Mouse (Mus musculus): ENCODE results near the gene Eif2ak3.
A peak's percentile ranks its signal among the peaks of the same experiment; 100 is the strongest.

Gene Eif2ak3

GRCm38 (mm10) chr6:70831179-70831839 is 13.0 kb upstream of the Eif2ak3 start:
- no peak for DNase-seq (ENCODE audit: low spot score)

DNA sequence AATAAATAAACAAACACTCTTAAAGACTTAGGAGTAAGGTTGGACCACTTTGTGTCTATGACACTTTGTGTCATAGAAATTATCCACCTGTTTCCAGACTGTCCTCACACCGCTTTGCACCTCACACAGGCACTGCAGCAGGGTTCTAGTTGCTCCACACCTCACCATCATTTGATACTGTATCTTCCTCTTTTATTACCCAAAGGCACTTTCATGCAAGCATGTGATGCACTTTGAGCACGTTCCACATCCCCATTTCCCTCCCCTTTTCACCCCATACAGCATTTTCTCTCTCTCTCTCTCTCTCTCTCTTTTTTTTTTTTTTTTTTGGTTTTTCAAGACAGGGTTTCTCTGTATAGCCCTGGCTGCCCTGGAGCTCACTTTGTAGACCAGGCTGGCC is 7.0 kb upstream of the Eif2ak3 start:
- DNase-seq (ENCODE audit: low spot score): no peak

DNA sequence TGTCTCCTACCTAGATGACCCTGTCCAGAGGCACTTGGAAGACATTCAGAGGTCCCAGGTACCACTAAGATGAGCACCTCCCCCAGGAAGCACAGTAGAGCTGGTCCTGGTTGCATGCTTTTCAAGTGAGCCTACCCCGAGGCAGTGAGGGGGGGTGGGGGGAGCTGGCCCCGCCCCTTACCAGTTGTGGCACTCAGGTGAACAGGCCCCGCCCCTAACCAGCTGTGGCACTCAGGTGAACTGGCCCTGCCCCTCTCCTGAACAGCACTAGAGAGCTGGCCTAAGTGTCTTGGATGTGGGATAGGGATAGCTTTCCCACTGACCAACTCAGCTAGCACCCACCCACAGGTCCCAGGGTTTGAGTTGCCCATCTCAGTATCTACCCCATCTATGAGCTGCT is 5.8 kb upstream of the Eif2ak3 start:
- no peak for DNase-seq (ENCODE audit: low spot score)

GRCm38 (mm10) chr6:70840281-70840680 is 4.0 kb upstream of the Eif2ak3 start:
- DNase-seq (ENCODE audit: low spot score): no peak

DNA sequence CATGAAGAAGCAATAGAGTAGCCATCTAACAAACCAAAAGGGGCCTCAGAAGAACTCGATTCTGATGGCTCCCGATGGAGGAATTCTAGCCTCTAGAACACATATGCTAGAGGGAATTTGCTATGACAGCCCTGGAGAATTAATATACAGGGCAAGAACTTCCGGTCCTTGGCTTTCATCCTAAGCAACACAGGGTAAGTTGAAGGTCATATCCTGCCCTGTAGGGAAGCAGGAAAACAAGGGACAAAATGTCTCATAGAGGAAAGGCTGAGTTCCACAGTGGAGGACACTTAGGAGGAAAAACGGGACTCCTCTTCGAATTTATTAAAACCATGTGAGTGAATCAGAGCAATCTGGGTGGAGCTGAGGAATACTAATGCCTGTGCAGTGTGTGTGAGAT is 1.3 kb upstream of the Eif2ak3 start:
- no peak for DNase-seq (ENCODE audit: low spot score)

DNA sequence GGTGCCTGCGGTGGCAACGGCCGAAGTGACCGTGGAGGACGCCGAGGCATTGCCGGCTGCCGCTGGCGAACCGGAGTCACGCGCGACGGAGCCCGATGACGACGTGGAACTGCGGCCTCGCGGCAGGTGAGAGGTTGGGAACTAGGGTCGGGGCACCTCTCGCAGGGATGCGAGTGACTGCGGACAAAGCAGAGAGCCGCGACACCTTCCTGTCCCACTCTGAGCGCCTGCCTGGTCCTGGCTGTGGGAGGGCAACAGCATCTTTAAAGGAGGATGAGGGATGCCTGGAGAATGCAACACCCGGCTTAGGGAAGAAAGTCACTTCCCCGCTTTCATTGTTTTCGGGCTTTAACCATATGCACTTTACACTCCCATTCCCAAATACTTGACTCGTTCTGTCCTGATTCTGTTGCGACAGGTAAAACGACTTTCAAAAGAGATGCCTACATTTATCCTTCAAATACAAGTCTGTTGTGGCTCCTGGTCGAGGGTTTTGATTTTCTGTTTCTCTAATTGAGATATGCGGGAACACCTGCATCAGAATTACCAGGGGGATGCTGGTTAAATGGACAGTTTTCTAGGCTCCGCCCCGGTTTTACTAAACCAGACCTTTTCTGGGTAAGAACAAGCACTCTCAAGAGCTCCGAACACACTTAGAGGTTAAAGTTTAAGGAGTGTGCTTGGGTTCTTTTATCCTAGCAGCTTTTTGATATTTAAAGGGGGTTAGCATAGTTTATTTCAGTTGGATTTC is 756 bp downstream of the Eif2ak3 start:
- DNase-seq (ENCODE audit: low spot score): no peak

DNA sequence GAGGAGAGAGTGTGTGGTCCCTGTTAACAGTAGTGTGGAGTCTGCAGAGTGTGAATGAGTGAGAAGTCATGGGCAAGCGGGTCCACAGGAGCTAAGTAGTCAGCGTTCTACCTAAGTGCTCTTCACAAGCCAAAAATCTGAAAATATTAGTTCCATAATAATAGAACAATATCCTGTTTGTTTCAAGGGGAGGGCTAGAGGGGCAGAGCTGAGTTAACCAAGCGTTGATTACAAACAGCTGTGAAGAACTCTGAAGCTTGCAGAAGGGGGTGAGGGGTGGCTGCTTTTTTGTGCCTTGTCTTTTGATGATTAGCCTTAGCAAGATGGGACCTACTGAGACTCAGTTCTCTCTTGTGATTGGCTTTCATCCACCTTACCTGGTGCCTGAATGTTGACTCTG is 3.1 kb downstream of the Eif2ak3 start:
- no peak for DNase-seq (ENCODE audit: low spot score)

DNA sequence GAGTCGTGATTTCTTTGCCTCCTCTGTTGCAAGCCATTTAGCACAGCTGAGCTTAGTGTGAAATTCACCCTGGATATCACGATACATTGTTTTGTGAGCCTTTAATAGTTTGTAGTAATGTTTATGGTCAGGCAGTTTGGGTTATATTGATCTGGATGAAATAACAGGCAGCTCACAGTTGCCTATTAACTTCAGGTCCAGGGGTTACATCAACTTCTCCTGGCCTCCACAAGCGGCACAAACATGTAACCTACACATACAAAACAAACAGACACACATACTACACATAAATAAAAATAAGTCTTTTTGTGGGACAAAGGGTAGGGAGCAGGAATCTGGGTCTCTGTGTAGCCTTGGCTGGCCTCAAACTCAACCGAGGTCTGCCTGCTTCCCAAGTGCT is 9.1 kb downstream of the Eif2ak3 start:
- no peak for DNase-seq (ENCODE audit: low spot score)

DNA sequence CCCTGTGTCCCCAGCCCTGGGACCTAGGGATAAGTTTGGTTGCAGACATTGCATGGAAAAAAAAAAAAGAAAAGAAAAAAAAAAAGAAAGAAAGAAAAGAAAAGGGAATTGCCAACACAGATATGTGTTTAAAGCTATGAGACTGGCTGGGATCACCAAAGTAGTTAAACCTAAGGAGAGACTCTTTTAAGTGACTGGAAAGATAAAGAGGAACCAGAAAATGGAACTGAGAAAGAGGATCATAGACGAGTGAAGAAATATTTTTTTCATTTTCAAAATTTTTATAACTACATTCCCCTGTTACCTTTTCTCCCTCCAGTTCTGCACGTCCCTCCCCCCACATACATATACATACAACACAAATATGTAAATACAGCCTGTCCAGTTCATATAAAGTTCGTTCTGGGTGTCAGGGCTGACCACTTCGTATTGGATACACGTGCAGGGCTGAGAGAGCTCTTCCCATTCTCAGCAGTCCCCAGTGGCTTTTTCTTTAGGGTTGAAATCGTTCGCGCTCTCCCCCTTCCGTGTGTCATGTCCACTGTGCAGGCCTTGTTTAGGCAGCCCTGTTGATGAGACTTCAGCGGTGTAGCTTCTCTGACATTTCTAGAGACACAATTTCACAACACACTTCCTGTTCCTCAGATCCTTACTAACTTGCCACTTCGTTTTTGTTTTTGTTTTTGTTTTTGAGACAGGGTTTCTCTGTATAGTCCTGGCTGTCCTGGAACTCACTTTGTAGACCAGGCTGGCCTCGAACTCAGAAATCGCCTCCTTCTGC is 11.4 kb downstream of the Eif2ak3 start:
- DNase-seq (ENCODE audit: low spot score): no peak

DNA sequence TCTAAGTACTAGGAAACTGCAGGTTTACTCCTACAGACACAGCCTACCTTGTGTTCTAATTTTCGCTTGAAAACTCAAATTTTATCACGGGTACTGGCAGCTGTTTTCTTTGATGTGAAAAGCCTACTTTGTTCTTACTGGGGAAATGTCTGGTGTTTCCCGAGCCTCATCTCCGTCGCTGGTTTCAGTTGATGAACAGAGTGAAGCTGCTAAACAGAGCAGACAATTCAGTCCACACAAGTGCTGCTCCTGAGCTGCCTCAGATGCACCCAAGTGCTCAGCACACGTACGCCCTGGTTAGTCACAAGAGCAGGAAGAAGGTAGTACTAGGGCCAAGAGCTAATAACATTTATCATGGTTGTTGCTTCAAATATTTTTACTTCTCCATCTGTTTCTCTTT is 18.4 kb downstream of the Eif2ak3 start:
- DNase-seq (ENCODE audit: low spot score): no peak

DNA sequence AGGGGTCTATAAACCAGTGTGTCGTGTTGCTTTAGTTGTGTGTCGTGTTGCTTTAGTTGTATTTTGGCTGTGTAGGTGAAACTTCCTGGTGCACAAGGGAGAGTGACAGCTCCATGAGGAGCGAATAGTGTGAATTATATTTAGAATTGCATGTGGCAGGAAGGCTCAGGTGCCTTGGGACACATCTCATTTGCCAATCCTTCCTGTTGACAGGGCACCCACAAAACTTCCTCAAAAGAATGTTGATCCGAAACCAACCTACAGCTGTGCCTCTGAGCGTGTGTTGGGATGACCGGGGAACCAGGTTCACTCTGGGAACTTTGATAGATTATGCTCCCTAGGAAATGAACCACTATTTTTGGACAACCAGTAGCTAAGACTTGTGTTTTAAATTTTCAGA is 20.0 kb downstream of the Eif2ak3 start:
- DNase-seq (ENCODE audit: low spot score): no peak

DNA sequence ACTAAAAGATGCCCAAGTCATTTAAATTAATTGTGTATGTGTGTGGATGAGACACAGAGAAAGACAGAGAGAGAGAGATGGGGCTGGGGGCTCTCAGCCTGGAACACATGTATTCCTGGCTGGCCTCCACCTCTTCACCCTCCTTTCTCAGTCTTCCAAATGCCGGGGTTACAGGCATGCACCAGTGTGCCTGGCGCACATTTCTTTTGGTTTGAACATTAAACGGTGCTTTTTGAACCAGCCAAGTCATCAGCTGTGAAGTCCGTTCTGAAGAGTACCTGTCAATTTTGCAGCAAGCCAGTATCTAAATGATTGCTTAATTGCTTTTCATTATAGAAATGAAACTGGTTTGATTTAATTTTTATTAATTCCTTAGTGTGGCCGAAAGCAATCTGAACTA is 22.4 kb downstream of the Eif2ak3 start:
- DNase-seq (ENCODE audit: low spot score): no peak

- no peak for DNase-seq (ENCODE audit: low spot score)
These were observed 23.0 kb downstream of the Eif2ak3 start for GRCm38 (mm10) chr6:70867297-70867696.

DNA sequence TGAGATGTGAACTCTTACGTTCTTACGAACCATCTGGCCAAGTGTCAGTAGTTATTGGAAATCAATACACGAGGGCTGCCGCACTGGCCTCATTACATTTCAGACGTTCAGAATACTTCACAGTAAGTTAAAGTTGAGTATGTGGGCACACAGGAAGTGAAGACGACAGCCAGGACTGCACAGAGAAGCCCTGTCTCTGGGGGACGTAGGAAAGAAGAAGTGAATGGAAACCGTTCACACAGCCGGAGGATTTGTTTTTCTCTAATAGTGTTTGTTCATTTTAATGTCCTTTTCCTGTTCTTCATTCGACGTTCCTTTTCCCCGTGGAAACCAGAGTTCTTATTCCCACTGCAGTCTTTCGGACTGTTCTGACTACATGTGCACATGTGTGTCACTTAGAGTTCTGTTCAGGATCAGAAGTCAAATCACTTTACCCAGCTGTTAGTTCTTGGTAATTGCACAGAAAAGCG is 27.2 kb downstream of the Eif2ak3 start:
- DNase-seq (ENCODE audit: low spot score): no peak

DNA sequence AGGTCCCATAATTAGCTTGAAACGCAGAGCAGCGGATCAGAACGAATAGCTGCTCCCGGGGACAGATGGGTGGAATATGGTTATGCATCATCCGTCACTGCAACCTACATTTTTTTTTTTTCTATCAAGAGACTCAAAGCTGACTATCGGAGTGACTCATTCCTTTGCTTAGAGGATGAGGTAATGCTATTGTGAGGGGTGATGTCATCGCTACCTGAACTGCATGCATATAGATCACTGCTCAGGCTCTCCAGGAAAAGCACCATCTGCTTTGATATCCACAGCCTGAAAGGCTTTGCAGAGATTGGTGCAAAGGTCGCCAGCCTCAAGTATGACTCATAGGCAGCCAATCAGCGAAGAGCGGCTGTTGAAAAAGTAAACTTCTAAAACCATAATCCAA is 27.8 kb downstream of the Eif2ak3 start:
- DNase-seq (ENCODE audit: low spot score): peak; percentile 51

- DNase-seq (ENCODE audit: low spot score): no peak
These were observed 28.3 kb downstream of the Eif2ak3 start for GRCm38 (mm10) chr6:70872570-70872969.

GRCm38 (mm10) chr6:70874035-70874775 is 29.9 kb downstream of the Eif2ak3 start:
- no peak for DNase-seq (ENCODE audit: low spot score)

- DNase-seq (ENCODE audit: low spot score): no peak
These were observed 30.7 kb downstream of the Eif2ak3 start for GRCm38 (mm10) chr6:70875017-70875416.

DNA sequence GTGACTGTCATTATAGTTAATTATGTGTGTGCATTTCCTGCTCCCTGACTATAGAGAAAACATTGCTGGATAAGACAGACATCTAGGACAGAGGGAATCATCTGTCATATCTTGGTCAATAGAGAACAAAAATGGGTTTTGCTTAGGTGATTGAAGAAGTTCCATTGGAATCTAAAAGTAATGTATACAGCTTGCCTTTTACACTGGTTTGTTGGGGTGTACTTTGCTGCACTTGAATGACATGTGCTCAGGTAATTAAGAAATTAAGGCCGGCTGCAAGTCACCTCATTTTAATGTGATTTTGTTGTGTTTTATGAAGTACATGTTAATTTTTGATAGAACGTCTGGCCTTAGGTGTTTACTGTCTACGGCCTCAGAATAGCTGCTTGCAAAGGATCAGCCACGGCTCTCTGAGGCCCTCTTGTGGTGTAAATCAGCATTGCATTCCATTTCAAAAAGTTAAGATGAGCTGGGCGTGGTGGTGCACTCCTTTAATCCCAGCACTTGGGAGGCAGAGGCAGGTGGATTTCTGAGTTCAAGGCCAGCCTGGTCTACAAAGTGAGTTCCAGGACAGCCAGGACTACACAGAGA is 36.5 kb downstream of the Eif2ak3 start:
- peak; percentile 60 for DNase-seq (ENCODE audit: low spot score)

DNA sequence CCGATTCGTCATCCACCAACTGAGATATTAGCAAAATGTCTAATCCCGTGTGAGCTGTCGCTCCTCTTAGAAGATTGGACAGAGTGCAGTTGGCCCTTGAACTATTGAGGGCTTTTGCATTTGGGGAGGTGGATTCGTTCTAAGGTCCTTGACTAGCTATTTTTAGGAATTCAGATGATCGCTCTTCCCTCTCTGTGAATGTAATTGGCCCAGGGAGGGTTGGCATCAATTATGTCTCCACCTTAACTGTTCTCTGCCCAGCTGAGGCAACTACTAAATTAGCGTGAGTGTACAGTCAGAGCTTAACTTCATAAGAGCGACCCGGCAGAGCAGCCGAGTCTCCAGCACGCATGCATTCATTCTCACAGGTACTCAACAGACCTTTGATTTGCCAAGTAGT is 43.7 kb downstream of the Eif2ak3 start:
- no peak for DNase-seq (ENCODE audit: low spot score)

- no peak for DNase-seq (ENCODE audit: low spot score)
These were observed 53.9 kb downstream of the Eif2ak3 start for GRCm38 (mm10) chr6:70898166-70898565.

DNA sequence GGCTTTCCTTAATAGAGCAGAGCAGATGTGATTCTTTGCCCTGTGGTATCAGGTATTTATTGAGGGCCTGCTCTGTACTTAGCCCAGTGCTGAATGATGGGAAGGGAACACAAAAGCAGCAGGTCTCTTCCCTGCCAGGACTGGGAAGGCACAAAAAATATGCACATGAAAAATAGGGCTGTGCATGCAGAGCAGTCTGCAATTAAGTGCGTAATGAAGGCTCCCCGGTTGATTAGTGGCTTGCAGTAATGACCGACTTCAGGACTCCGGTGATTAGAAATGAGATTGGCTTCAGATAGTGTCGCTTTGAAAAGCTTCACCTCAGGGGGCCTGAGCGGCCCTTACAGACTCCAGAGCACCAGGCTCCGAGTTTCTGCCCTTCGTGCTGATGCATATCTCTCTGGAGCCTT is 55.3 kb downstream of the Eif2ak3 start:
- no peak for DNase-seq (ENCODE audit: low spot score)
